Mouse (Mus musculus): Measurements from ENCODE around the gene Smim26. TPM values are rescaled to one million over a fixed set of nuclear protein-coding genes. Genes with fewer than 3 reads are reported as not detected.
"Not testable (repeated sequence)": the region's sequence is repeated elsewhere in the genome, so short reads cannot be mapped to it uniquely, and the experiment has no call there.

The Smim26 gene
- 31.6 and 31.9 TPM in 2 replicates for polyA plus RNA-seq (2016; fragmentation: Nextera tagmentation; extraction: Ambion mirVana)

DNA sequence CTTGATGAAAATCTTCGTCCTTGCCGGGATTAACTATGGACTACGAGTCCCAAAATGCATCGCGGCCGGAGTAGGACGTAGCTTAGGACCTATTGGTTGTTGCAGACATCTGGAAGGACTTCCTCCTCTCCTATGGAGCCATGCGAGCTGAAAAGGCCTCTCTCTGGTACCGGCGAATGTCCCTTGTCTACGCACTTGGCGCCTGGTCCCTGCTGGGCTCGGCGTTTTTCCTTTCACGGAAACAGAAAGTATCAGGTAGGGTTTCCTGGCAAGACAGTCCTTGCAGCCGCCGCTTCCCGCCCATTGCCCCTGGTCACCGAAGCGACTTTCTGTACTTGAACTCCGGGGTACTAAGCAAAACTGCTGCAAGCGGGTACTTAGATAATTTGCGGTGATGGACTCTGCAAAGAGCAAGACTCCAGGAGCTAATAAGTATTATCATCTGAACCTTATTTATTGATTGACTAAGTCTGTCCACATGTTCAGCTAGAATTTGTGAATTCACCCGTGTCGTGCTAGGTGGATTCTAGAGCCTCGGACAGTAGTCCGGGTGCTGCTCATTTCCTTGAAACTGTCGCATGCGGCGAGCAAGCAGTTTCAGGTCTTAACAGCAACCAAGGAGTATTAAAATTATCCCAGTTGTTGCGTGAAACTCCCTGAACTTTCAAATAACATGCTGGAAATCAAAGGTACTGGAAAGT, at the start of gene Smim26:
Gene Smim26 (plus strand): TSS at position 104 of the 701 bp plus-strand sequence.
- 3% methylated on average over 31 of the region's 31 CpGs for WGBS
- Histone ChIP-seq H3K4me3 (peak within 1 kb of the TSS; percentile 71), H3K36me3 (peaks cover 21% of the 10 kb centered on the region), H3K27me3 (ENCODE audit: low read depth, poor library complexity, severe bottlenecking) (no peaks in the 10 kb centered on the region), H3K27ac (replicated peaks) (peak within 1 kb of the TSS; percentile 80), H3K9me3 (replicated peaks) (no peaks in the 10 kb centered on the region), H3K4me1 (peaks cover 9% of the 10 kb centered on the region)
- peak; percentile 79 for DNase-seq (ENCODE audit: low spot score)

- Histone ChIP-seq H3K9me3 (replicated peaks) (no peaks in the 10 kb centered on the region), H3K4me1 (peaks cover 5% of the 10 kb centered on the region; the same call in 1 of the 2 replicates), H3K27ac (replicated peaks) (no peak overlapping the region), H3K4me3 (no peak overlapping the region), H3K36me3 (peaks cover 85% of the 10 kb centered on the region), H3K27me3 (ENCODE audit: low read depth, poor library complexity, severe bottlenecking) (no peaks in the 10 kb centered on the region)
- DNase-seq (ENCODE audit: low spot score), result no peak
- 89% methylated on average over 6 of the region's 6 CpGs for WGBS
Measured at GRCm38 (mm10) chr2:144544630-144545029, 49.2 kb upstream of the Smim26 start.

DNA sequence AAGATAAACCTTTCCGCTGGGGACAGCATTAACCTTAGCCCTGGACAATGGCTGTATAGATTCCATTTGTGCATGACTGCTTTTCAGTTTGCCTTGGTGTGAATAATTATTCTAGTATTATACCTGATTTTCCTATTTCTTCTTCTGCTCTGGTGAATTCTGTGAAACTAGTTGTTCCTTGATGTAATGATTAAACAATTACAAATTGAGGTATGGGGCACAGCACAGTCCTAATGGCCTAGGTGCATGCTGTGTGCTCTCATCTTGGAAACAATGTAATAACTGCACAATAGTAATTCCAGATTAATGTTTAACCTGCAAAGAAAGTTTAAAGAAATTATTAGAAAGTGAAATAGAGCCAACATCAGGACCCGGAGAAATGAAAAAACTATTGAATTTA, 48.8 kb upstream of the Smim26 start:
- 94% methylated on average over 2 of the region's 2 CpGs for WGBS
- Histone ChIP-seq H3K4me3 (no peak overlapping the region), H3K36me3 (peaks cover 81% of the 10 kb centered on the region), H3K4me1 (peaks cover 9% of the 10 kb centered on the region), H3K27ac (replicated peaks) (no peak overlapping the region), H3K27me3 (ENCODE audit: low read depth, poor library complexity, severe bottlenecking) (no peaks in the 10 kb centered on the region), H3K9me3 (replicated peaks) (no peaks in the 10 kb centered on the region)
- DNase-seq (ENCODE audit: low spot score), result no peak

GRCm38 (mm10) chr2:144545481-144545880, 48.4 kb upstream of the Smim26 start:
- WGBS, result 91% methylated on average over 1 of the region's 1 CpGs
- H3K4me1 ChIP-seq, result peaks cover 10% of the 10 kb centered on the region
- no peak overlapping the region for H3K4me3 ChIP-seq
- H3K27me3 ChIP-seq (ENCODE audit: low read depth, poor library complexity, severe bottlenecking), result no peaks in the 10 kb centered on the region
- DNase-seq (ENCODE audit: low spot score), result no peak
- H3K27ac ChIP-seq (replicated peaks), result no peak overlapping the region
- H3K9me3 ChIP-seq (replicated peaks), result no peaks in the 10 kb centered on the region
- peaks cover 77% of the 10 kb centered on the region for H3K36me3 ChIP-seq

GRCm38 (mm10) chr2:144547559-144547958, 46.3 kb upstream of the Smim26 start:
- Histone ChIP-seq H3K27me3 (ENCODE audit: low read depth, poor library complexity, severe bottlenecking) (no peaks in the 10 kb centered on the region), H3K9me3 (replicated peaks) (no peaks in the 10 kb centered on the region), H3K27ac (replicated peaks) (no peak overlapping the region), H3K4me1 (peaks cover 10% of the 10 kb centered on the region), H3K36me3 (peaks cover 56% of the 10 kb centered on the region), H3K4me3 (no peak overlapping the region)
- WGBS, result 75% methylated on average over 4 of the region's 4 CpGs
- DNase-seq (ENCODE audit: low spot score), result no peak

DNA sequence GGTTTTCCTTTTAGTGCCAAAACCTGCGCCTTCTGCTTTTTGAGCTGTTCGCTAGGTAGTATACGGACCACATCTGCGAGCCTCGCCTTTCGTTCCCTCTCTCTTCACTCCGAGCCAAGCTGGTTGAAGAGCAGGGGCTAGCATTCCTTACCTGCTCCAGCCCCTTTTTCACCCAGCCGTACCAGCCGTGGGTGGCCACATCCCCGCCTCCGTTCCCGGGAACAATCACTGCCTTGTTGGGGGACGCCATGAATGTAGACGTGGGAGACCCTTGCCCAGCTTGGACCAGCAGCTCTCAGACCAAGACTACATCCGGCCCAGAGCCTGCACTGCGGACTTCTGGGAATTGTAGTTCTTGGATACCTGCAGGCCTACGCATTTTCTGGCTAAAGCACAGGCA, 43.3 kb upstream of the Smim26 start, which contains the start of gene Rbbp9:
Gene Rbbp9 (minus strand): TSS at position 341 of the 400 bp plus-strand sequence.
- H3K27me3 ChIP-seq (ENCODE audit: low read depth, poor library complexity, severe bottlenecking), result no peaks in the 10 kb centered on the region
- WGBS, result under 1% methylated on average over 17 of the region's 17 CpGs
- peaks cover 16% of the 10 kb centered on the region for H3K4me1 ChIP-seq
- H3K36me3 ChIP-seq, result peaks cover 26% of the 10 kb centered on the region
- peak within 1 kb of the TSS; percentile 93 for H3K27ac ChIP-seq (replicated peaks)
- H3K4me3 ChIP-seq, result peak within 1 kb of the TSS; percentile 81
- H3K9me3 ChIP-seq (replicated peaks), result no peaks in the 10 kb centered on the region
- DNase-seq (ENCODE audit: low spot score), result peak; percentile 80

DNA sequence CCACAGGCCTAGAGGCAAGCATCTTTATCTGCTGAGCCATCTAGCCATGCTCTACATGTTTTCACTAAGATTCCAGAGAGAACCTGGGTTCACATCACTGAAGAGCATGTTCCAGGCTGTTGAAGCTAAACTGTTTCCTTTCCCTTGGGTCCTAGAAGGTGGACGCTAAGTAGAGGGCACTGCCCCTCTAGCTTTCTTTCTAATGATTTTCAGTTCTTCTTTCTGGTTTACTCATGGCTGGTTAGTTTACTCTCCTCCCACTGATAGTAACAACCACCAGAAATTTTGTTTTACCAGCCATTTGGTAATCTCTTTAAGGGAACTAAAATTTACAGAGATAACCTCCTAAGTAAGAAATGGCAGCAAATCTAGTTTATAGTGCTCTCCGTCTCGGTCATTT, 39.9 kb upstream of the Smim26 start:
- Histone ChIP-seq H3K27ac (replicated peaks) (no peak overlapping the region), H3K36me3 (peaks cover 2% of the 10 kb centered on the region; the same call in 1 of the 2 replicates), H3K9me3 (replicated peaks) (no peaks in the 10 kb centered on the region), H3K4me3 (no peak overlapping the region), H3K27me3 (ENCODE audit: low read depth, poor library complexity, severe bottlenecking) (no peaks in the 10 kb centered on the region), H3K4me1 (peaks cover 28% of the 10 kb centered on the region)
- 94% methylated on average over 3 of the region's 3 CpGs for WGBS
- no peak for DNase-seq (ENCODE audit: low spot score)

GRCm38 (mm10) chr2:144555286-144555819, 38.5 kb upstream of the Smim26 start:
- no peaks in the 10 kb centered on the region for H3K9me3 ChIP-seq (replicated peaks)
- peaks cover 16% of the 10 kb centered on the region for H3K36me3 ChIP-seq
- DNase-seq (ENCODE audit: low spot score), result no peak
- H3K27me3 ChIP-seq (ENCODE audit: low read depth, poor library complexity, severe bottlenecking), result no peaks in the 10 kb centered on the region
- peak overlapping the region; percentile 85 for H3K4me3 ChIP-seq
- H3K4me1 ChIP-seq, result peaks cover 19% of the 10 kb centered on the region
- WGBS, result 3% methylated on average over 14 of the region's 14 CpGs
- peak overlapping the region; percentile 94 for H3K27ac ChIP-seq (replicated peaks)

- H3K9me3 ChIP-seq (replicated peaks), result no peaks in the 10 kb centered on the region
- H3K36me3 ChIP-seq, result peaks cover 21% of the 10 kb centered on the region
- no peaks in the 10 kb centered on the region for H3K27me3 ChIP-seq (ENCODE audit: low read depth, poor library complexity, severe bottlenecking)
- peak within 1 kb of the TSS; percentile 85 for H3K4me3 ChIP-seq
- peak; percentile 95 for DNase-seq (ENCODE audit: low spot score)
- peaks cover 19% of the 10 kb centered on the region for H3K4me1 ChIP-seq
- H3K27ac ChIP-seq (replicated peaks), result peak within 1 kb of the TSS; percentile 94
- under 1% methylated on average over 44 of the region's 44 CpGs for whole genome bisulfite sequencing
Measured at GRCm38 (mm10) chr2:144555820-144556552, 37.9 kb upstream of the Smim26 start, which contains the start of gene Sec23b. Gene Sec23b (plus strand): TSS chr2:144556229.

- WGBS, result 83% methylated on average over 4 of the region's 4 CpGs
- Histone ChIP-seq H3K27ac (replicated peaks) (no peak overlapping the region), H3K9me3 (replicated peaks) (peaks cover 3% of the 10 kb centered on the region; the same call in 1 of the 2 replicates), H3K36me3 (peaks cover 67% of the 10 kb centered on the region), H3K4me3 (no peak overlapping the region), H3K27me3 (ENCODE audit: low read depth, poor library complexity, severe bottlenecking) (no peaks in the 10 kb centered on the region), H3K4me1 (no peaks in the 10 kb centered on the region)
- no peak for DNase-seq (ENCODE audit: low spot score)
Measured at GRCm38 (mm10) chr2:144588723-144589122, 5.1 kb upstream of the Smim26 start.

- not testable (repeated sequence) for H3K27ac ChIP-seq (replicated peaks); H3K27me3 ChIP-seq (ENCODE audit: low read depth, poor library complexity, severe bottlenecking); H3K9me3 ChIP-seq (replicated peaks); H3K4me1 ChIP-seq; H3K4me3 ChIP-seq; DNase-seq (ENCODE audit: low spot score)
- H3K36me3 ChIP-seq, result peaks cover 32% of the 10 kb centered on the region
- 66% methylated on average over 8 of the region's 8 CpGs for WGBS
Measured at GRCm38 (mm10) chr2:144593036-144593435, 818 bp upstream of the Smim26 start.

DNA sequence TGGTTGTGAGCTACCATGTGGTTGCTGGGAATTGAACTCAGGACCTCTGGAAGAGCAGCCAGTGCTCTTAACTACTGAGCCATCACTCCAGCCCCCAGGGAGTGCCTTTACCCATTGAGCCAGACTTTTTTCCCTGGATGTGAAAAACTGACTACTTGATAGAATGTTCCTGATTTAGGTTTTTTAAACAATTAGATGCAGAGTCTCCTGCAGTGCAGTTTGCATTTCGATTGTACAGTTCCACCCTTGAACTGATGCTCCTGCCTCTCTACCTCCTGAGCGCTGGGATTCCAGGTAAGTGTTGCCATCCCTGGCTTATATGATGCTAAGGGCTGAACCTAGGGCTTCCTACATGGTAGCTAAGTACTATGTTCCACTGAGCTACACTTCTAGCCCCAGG, 4.2 kb downstream of the Smim26 start:
- Histone ChIP-seq H3K9me3 (replicated peaks) (no peaks in the 10 kb centered on the region), H3K4me3 (no peak overlapping the region), H3K4me1 (peaks cover 12% of the 10 kb centered on the region), H3K27me3 (ENCODE audit: low read depth, poor library complexity, severe bottlenecking) (no peaks in the 10 kb centered on the region), H3K36me3 (peaks cover 8% of the 10 kb centered on the region), H3K27ac (replicated peaks) (no peak overlapping the region)
- DNase-seq (ENCODE audit: low spot score), result no peak
- 73% methylated on average over 2 of the region's 2 CpGs for WGBS
